In genomic region chr4:47587256-47587655, GRCm38 (mm10) we compare ENCODE assay signal across 8 mouse cellular contexts.
DNase-seq lines count a peak whose midpoint lies in the region.

No protein-coding gene starts in this region.

- DNase-seq in adrenal gland, adult 2 months: peak; percentile 11
- no peak for DNase-seq in adrenal gland, adult 8-10 months
- DNase-seq in 3134 (ENCODE audit: extremely low read depth, insufficient read length, low spot score): peak; percentile 71
- peak; percentile 50 to 60 for DNase-seq in gastrocnemius, adult 8-10 months (ENCODE audit: low spot score in 2 of 2)
- peak; percentile 60 for DNase-seq in kidney, adult 9 months
- no peak for DNase-seq in right cerebral cortex, postnatal 25 days
- DNase-seq in embryo, embryonic 10 days (ENCODE audit: low spot score): no peak
- no peak for DNase-seq in right cerebral cortex, postnatal 10 days (ENCODE audit: low spot score in 2 of 2)

Comparison
In these comparisons a context has a peak if more than half of its experiments do, and no peak if none do; other contexts are left out.
1. DNase-seq: peak in adrenal gland, adult 2 months (single experiment), 3134 (single experiment), gastrocnemius, adult 8-10 months (2 of 2) and kidney, adult 9 months (single experiment); none in adrenal gland, adult 8-10 months (single experiment), right cerebral cortex, postnatal 25 days (single experiment), embryo, embryonic 10 days (single experiment) and right cerebral cortex, postnatal 10 days (0 of 2).